Comparison of ENCODE assay signal across 14 mouse cellular contexts in the genomic region with DNA sequence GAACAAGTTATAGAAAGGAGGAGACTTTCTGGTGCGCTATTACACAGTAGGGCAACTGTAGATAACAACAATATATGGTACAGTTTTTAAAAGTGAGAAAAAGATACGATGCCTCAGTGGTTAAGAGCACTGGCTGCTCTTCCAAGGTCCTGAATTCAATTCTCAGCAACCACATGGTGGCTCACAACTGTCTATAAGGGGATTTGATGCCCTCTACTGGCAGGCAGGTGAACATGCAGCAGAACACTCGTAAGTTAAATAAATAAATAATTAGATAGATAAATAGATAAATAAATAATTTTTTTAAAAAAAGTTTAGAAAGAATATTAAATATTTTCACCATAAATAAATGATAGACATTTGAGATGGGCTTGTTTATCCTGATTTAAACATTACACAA. TPM values are rescaled to one million over a fixed set of nuclear protein-coding genes. Genes with fewer than 3 reads are reported as not detected.
DNase-seq lines count a peak whose midpoint lies in the region; ATAC-seq and TF ChIP-seq lines count a peak whose summit lies in the region.
"Had no signal": no experiment of that assay in that cellular context is flagged by ENCODE, and none has a peak within 500 bp of the region (broad histone marks: within the 10 kb centered on the region; RNA-seq: fewer than 3 reads in every experiment).

No protein-coding gene starts in this region.

- no peaks in the 10 kb centered on the region for H3K27me3 ChIP-seq in hindbrain, postnatal 0 days (ENCODE audit: insufficient read depth, low read length)
- no peaks in the 10 kb centered on the region for H3K27me3 ChIP-seq in hindbrain, embryonic 10.5 days (ENCODE audit: insufficient read depth, poor library complexity, severe bottlenecking)
- no peaks in the 10 kb centered on the region for H3K27me3 ChIP-seq in thymus, adult 2 months (ENCODE audit: control insufficient read depth, insufficient read depth, low read length)
- H3K27me3 ChIP-seq in heart, embryonic 11.5 days (ENCODE audit: control insufficient read depth, insufficient read depth, low read length), result peaks cover 3% of the 10 kb centered on the region; the same call in 1 of the 2 replicates
- H3K27me3 ChIP-seq: kidney, embryonic 15.5 days had no signal

- no peaks in the 10 kb centered on the region for H3K4me1 ChIP-seq in hindbrain, postnatal 0 days (ENCODE audit: insufficient read depth, low read length)
- no peaks in the 10 kb centered on the region for H3K4me1 ChIP-seq in hindbrain, embryonic 10.5 days (replicated peaks)
- no peaks in the 10 kb centered on the region for H3K4me1 ChIP-seq in thymus, adult 2 months (replicated peaks; ENCODE audit: control insufficient read depth, insufficient read depth, low read length)
- H3K4me1 ChIP-seq in heart, embryonic 11.5 days (ENCODE audit: control insufficient read depth, insufficient read depth, low read length), result no peaks in the 10 kb centered on the region
- H3K4me1 ChIP-seq: kidney, embryonic 15.5 days had no signal

- 59% methylated on average over 3 of the region's 3 CpGs for WGBS in hindbrain, postnatal 0 days
- WGBS in hindbrain, embryonic 10.5 days, result 56% methylated on average over 3 of the region's 3 CpGs
- 79% methylated on average over 3 of the region's 3 CpGs for WGBS in thymus, adult 2 months
- WGBS in heart, embryonic 11.5 days (ENCODE audit: insufficient replicate concordance), result 65% methylated on average over 3 of the region's 3 CpGs

- no peak for TF ChIP-seq POLR2A in thymus, adult 2 months (IDR thresholded peaks at IDR 0.05; ENCODE audit: control insufficient read depth, extremely low read depth, insufficient read depth, low read length, poor library complexity)

- no peak overlapping the region for H3K27ac ChIP-seq in hindbrain, postnatal 0 days
- H3K27ac ChIP-seq in hindbrain, embryonic 10.5 days, result no peak overlapping the region
- H3K27ac ChIP-seq in thymus, adult 2 months (ENCODE audit: control insufficient read depth, insufficient read depth, low read length), result no peak overlapping the region
- no peak overlapping the region for H3K27ac ChIP-seq in heart, embryonic 11.5 days (ENCODE audit: low read depth, low read length)
- H3K27ac ChIP-seq: kidney, embryonic 15.5 days had no signal

- H3K4me2 ChIP-seq in hindbrain, postnatal 0 days (ENCODE audit: low read depth, low read length), result no peak overlapping the region
- H3K4me2 ChIP-seq in heart, embryonic 11.5 days, result no peak overlapping the region
- H3K4me2 ChIP-seq: kidney, embryonic 15.5 days had no signal

- H3K4me3 ChIP-seq in hindbrain, postnatal 0 days (ENCODE audit: low read length), result no peak overlapping the region
- H3K4me3 ChIP-seq in hindbrain, embryonic 10.5 days, result no peak overlapping the region
- H3K4me3 ChIP-seq in thymus, adult 2 months (ENCODE audit: control insufficient read depth, insufficient read depth, low read length), result no peak overlapping the region
- no peak overlapping the region for H3K4me3 ChIP-seq in heart, embryonic 11.5 days (ENCODE audit: low read depth, low read length)
- H3K4me3 ChIP-seq: kidney, embryonic 15.5 days had no signal

- DNase-seq in hindbrain, postnatal 0 days (ENCODE audit: low spot score), result no peak
- no peak for DNase-seq in hindbrain, embryonic 10.5 days (ENCODE audit: low spot score)
- peak; percentile 4 for DNase-seq in thymus, adult 2 months
- DNase-seq in thymus, adult 18-20 months, result no peak
- peak; percentile 49 for DNase-seq in ZHBTc4 (ENCODE audit: low read depth, low spot score)
- peak; percentile 6 for DNase-seq in thymus, postnatal 4 days
- no peak for DNase-seq in heart, adult 9 months (ENCODE audit: low spot score in 2 of 2)
- DNase-seq: cerebellum, postnatal 25 days; gastrocnemius, postnatal 25 days; heart, postnatal 4 days had no signal

- no peaks in the 10 kb centered on the region for H3K36me3 ChIP-seq in hindbrain, postnatal 0 days (ENCODE audit: insufficient read depth, low read length)
- H3K36me3 ChIP-seq in hindbrain, embryonic 10.5 days, result no peaks in the 10 kb centered on the region
- H3K36me3 ChIP-seq in thymus, adult 2 months (ENCODE audit: control insufficient read depth, insufficient read depth, low read length), result no peaks in the 10 kb centered on the region
- H3K36me3 ChIP-seq in heart, embryonic 11.5 days (ENCODE audit: control insufficient read depth, insufficient read depth, low read length), result no peaks in the 10 kb centered on the region
- H3K36me3 ChIP-seq: kidney, embryonic 15.5 days had no signal

- H3K9ac ChIP-seq in hindbrain, postnatal 0 days (replicated peaks; ENCODE audit: low read length), result no peak overlapping the region
- H3K9ac ChIP-seq in heart, embryonic 11.5 days (ENCODE audit: low read depth, low read length), result no peak overlapping the region
- H3K9ac ChIP-seq: kidney, embryonic 15.5 days had no signal

- no peaks in the 10 kb centered on the region for H3K9me3 ChIP-seq in hindbrain, postnatal 0 days (ENCODE audit: low read length)
- H3K9me3 ChIP-seq in hindbrain, embryonic 10.5 days, result no peaks in the 10 kb centered on the region
- no peaks in the 10 kb centered on the region for H3K9me3 ChIP-seq in heart, embryonic 11.5 days (replicated peaks; ENCODE audit: control insufficient read depth, low read length)
- H3K9me3 ChIP-seq: kidney, embryonic 15.5 days had no signal

- TF ChIP-seq CTCF in hindbrain, postnatal 0 days (IDR thresholded peaks at IDR 0.05; ENCODE audit: low read depth), result 0 out of 2 replicates have a peak, but pooled peaks have one; percentile 16
- TF ChIP-seq CTCF in thymus, adult 2 months (IDR thresholded peaks at IDR 0.05; ENCODE audit: borderline replicate concordance, control insufficient read depth, extremely low read depth, insufficient read depth, low read length, poor library complexity), result no peak

- no peak for ATAC-seq in hindbrain, postnatal 0 days
- ATAC-seq in heart, embryonic 11.5 days (replicated peaks; ENCODE audit: insufficient number of reproducible peaks, low FRiP score, low TSS enrichment), result no peak

RNA-seq across cellular contexts. Expression of a gene that starts 27.5 kb away (rescaled TPM):
- 81.3 and 106 TPM in 2 replicates for total RNA-seq in hindbrain, postnatal 0 days (2014; rRNA removed)
- 55.0 and 59.6 TPM in 2 replicates for polyA plus RNA-seq in hindbrain, postnatal 0 days (2015; fragmentation: Nextera tagmentation; extraction: Ambion mirVana)
- polyA plus RNA-seq in hindbrain, embryonic 10.5 days (2016; fragmentation: Nextera tagmentation; extraction: Ambion mirVana), result 37.5 and 46.3 TPM in 2 replicates
- 122 and 156 TPM in 2 replicates for polyA plus RNA-seq in thymus, adult 2 months (2012; rRNA removed)
- 24.8 and 25.5 TPM in 2 replicates for polyA plus RNA-seq in heart, embryonic 11.5 days (2014; fragmentation: Nextera tagmentation; extraction: Ambion mirVana)

RNA-seq across cellular contexts. Expression of a gene that starts 29.6 kb away (rescaled TPM):
- not detected in 2 replicates for total RNA-seq in hindbrain, postnatal 0 days (2014; rRNA removed)
- polyA plus RNA-seq in hindbrain, postnatal 0 days (2015; fragmentation: Nextera tagmentation; extraction: Ambion mirVana), result 0.09 TPM in 1 of 2 replicates, not detected in the other
- polyA plus RNA-seq in hindbrain, embryonic 10.5 days (2016; fragmentation: Nextera tagmentation; extraction: Ambion mirVana), result not detected in 2 replicates
- 0.13 and 0.19 TPM in 2 replicates for polyA plus RNA-seq in thymus, adult 2 months (2012; rRNA removed)
- polyA plus RNA-seq in heart, embryonic 11.5 days (2014; fragmentation: Nextera tagmentation; extraction: Ambion mirVana), result 1.1 and 1.2 TPM in 2 replicates
- total RNA-seq: gastrocnemius, postnatal 25 days; heart, postnatal 4 days; left cerebral cortex, postnatal 14 days had no signal
- polyA plus RNA-seq: kidney, embryonic 15.5 days; lung, embryonic 16.5 days had no signal

Comparison
In these comparisons a context has a peak if more than half of its experiments do, and no peak if none do; other contexts are left out.
1. DNase-seq: peak in thymus, adult 2 months (single experiment), ZHBTc4 (single experiment) and thymus, postnatal 4 days (single experiment); none in hindbrain, postnatal 0 days (single experiment), hindbrain, embryonic 10.5 days (single experiment), thymus, adult 18-20 months (0 of 2) and heart, adult 9 months (0 of 2).